Mouse (Mus musculus): ENCODE data around the gene Enpep. TPM values are rescaled to one million over a fixed set of nuclear protein-coding genes. Genes with fewer than 3 reads are reported as not detected.

The Enpep gene
- polyA plus RNA-seq, 1 experiment from 2014 or later: 11.8 TPM

DNA sequence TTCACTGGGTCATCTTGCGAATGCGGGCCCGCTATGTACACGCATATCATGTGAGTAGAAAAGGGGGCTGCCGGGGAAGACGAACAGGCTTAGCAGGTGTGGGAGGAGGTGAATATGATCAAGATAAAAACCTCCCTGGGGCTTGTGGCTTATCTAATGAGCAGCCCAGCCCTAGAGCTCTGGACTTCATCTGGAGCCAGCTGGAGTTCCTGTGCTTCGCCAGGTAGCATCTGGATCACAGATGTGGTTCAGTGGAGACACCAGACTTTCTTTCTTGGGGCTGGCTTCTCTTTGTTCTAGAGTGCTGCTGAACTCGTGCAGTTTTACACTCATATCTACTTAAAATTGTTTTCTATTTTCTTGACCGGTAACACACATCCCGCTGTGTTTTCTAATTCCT lies 14.8 kb upstream of the Enpep start:
- in situ Hi-C loops (cut with MboI; ENCODE audit: low pct_unique_long_range_greater_than_20kb): no loop called here
- ChIA-PET POLR2A (no interaction called here), CTCF (interaction anchor here (1.0 to 2.1 kb wide), 3 partner anchors 11 to 22 kb away, joined by 3 to 10 read pairs (median 3); partner anchors contain the start of gene Enpep)
- ATAC-seq (no peak), DNase-seq (ENCODE audit: low read depth, low spot score) (no peak)
- no peak for TF ChIP-seq CTCF (IDR thresholded peaks at IDR 0.05)
- H3K27me3 ChIP-seq: no peaks in the 10 kb centered on the region

DNA sequence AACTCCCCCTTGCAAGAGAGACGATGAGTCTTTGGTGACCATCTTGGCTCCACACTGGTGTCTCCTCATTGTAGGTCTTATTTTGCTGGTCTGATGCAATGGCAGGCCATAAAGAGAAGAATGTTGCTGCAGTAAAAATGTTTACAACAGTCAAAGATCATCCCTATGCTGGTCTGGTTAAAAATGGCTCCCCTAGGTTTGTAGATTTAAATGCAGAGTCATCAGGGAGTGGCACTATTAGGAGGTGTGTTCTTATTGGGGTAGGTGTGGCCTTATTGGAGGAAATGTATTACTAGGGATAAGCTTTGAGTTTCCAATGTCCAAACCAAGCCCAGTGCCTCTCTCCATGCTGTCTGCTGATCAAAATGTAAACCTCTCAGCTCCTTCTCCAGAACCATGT lies 10.2 kb upstream of the Enpep start:
- DNase-seq (ENCODE audit: low read depth, low spot score): no peak
- in situ Hi-C loops (cut with MboI; ENCODE audit: low pct_unique_long_range_greater_than_20kb): no loop called here
- ChIA-PET CTCF (no interaction called here), POLR2A (no interaction called here)
- no peaks in the 10 kb centered on the region for H3K27me3 ChIP-seq
- no peak for ATAC-seq
- no peak for TF ChIP-seq CTCF (IDR thresholded peaks at IDR 0.05)

DNA sequence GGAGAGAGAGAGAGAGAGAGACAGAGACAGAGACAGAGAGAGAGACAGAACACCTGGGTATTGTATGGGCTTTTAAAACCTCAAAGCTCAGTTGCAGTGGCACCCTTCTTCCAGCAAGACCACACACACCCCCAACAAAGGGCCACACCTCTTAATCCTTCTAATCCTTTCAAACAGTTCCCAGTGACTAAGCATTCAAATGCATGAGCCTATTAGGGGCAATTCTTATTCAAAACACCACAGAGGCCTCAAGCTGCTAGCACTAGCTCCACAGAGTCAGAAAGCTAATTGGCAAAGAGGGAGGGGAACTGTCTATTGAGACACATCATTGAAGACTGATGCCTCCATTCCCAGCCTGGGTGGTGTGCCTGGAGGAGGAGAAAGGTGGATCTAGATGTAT lies 8.5 kb upstream of the Enpep start:
- no peak for TF ChIP-seq CTCF (IDR thresholded peaks at IDR 0.05)
- no peak for DNase-seq (ENCODE audit: low read depth, low spot score)
- ATAC-seq: no peak
- in situ Hi-C loops (cut with MboI; ENCODE audit: low pct_unique_long_range_greater_than_20kb): no loop called here
- ChIA-PET CTCF (interaction anchor here (1.2 to 2.0 kb wide), 4 partner anchors 19 to 107 kb away, joined by 3 to 6 read pairs (median 4); no protein-coding TSS in a partner anchor), POLR2A (interaction anchor here (0.6 kb wide), 2 partner anchors 11 to 1258 kb away, joined by 4 read pairs; no protein-coding TSS in a partner anchor)
- H3K27me3 ChIP-seq: no peaks in the 10 kb centered on the region

DNA sequence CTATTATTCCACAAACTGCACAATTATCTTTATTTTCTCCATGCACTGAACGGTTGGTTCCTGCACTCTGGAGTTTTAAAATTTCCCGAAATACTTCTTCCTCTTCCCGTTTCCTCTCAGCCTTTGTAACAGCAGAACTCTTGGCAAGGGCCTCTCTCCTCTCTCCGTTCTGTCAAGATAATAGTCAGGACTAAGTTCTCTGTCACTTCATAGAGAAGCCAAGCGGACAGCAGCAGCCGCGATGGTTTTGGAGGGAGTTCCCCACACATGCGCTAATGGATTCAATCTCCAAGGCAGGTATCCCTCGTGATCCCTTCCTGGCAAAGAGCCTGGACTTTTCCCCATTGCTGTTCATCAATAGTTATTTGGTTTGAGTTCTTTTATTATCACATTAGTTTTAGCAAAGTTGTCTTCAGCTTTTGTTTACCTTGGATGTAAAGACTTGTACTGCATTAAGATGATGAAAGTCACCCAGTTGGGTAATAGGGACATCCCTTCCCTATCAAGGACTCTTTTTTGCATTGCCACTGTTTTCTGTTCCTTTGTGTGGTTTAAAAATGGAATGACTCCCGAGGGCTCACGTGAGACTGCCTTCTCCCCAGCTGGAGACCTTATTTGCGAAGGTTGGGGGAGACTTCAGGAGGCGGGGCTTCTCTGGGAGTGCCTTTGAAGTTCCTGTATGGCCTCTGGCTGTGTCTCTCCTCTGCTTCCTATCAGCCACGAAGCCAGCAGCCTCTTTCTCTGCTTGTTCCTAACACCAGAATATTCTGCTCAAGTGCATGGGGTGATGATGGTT lies 6.0 kb upstream of the Enpep start:
- TF ChIP-seq CTCF (IDR thresholded peaks at IDR 0.05): no peak
- H3K27me3 ChIP-seq: no peaks in the 10 kb centered on the region
- POLR2A ChIA-PET: no interaction called here
- in situ Hi-C loops (cut with MboI; ENCODE audit: low pct_unique_long_range_greater_than_20kb): no loop called here
- DNase-seq (ENCODE audit: low read depth, low spot score): no peak
- CTCF ChIA-PET: interaction anchor here (1.9 kb wide), 1 partner anchor 11 kb away, joined by 4 read pairs; no protein-coding TSS in a partner anchor
- no peak for ATAC-seq

DNA sequence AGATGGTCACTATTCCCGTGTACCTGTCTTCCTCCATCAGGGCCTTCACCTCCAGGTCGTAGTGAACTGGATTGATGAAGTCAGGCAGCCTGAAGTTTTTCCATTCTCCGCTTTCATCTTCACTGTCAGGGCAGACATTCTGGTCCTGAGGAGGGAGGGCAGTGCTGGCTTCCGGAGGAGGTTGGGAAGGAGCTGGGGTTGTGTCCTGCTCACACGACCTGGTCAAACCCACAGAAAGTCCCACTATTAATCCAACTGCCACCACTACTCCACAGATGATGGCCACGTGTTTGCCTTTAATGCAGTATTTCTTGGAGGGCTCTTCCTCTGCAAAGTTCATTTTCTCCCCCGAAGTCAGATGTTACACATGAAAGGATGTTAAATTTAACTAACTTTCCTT lies 378 bp downstream of the Enpep start:
- in situ Hi-C loops (cut with MboI; ENCODE audit: low pct_unique_long_range_greater_than_20kb): no loop called here
- DNase-seq (ENCODE audit: low read depth, low spot score): no peak
- TF ChIP-seq CTCF (IDR thresholded peaks at IDR 0.05): no peak
- no peaks in the 10 kb centered on the region for H3K27me3 ChIP-seq
- peak; percentile 33 for ATAC-seq
- POLR2A ChIA-PET: no interaction called here
- CTCF ChIA-PET: interaction anchor here (1.0 to 3.1 kb wide), 5 partner anchors 11 to 18 kb away, joined by 3 to 10 read pairs (median 6); no protein-coding TSS in a partner anchor

DNA sequence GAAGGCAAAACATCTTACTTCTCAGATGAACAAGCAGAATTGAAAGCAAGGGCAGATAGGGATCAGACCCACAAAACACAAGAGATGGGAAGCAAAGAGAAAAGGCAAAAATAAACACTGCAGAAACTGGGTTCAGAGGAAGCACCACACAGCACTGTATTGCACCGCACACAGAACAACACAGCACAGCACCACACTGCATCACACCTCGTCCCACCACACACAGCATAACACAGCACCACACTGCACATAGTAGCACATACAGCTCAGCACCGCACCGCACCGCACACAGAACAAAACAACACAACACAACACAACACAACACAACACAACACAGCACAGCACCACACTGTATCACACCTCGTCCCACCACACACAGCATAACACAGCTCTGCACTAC lies 1.1 kb downstream of the Enpep start:
- DNase-seq (ENCODE audit: low read depth, low spot score): no peak
- no peak for TF ChIP-seq CTCF (IDR thresholded peaks at IDR 0.05)
- in situ Hi-C loops (cut with MboI; ENCODE audit: low pct_unique_long_range_greater_than_20kb): no loop called here
- H3K27me3 ChIP-seq: no peaks in the 10 kb centered on the region
- ChIA-PET POLR2A (no interaction called here), CTCF (interaction anchor here (1.0 kb wide), 1 partner anchor 17 kb away, joined by 3 read pairs; no protein-coding TSS in a partner anchor)
- ATAC-seq: no peak

DNA sequence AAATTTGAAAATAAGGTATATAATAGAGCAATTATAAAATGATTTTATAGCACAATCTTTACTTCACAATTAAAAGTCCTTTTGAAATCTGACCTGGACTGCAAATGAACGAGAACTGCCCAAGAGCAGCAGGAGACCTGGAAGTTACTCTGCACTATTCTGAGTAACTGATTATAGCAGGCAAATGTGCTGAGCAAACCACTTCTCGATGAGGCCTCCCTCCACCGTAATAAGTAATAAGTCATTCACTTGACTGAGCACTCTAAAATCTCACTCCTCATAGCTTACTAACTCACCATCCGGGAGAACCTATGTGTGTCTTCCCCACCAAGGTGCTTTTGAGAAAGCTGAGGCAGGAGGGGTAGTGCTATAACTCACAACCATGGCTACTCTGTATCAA lies 4.5 kb downstream of the Enpep start:
- DNase-seq (ENCODE audit: low read depth, low spot score): no peak
- no peak for ATAC-seq
- in situ Hi-C loops (cut with MboI; ENCODE audit: low pct_unique_long_range_greater_than_20kb): no loop called here
- ChIA-PET POLR2A (interaction anchor here (1.3 kb wide), 1 partner anchor 10 kb away, joined by 4 read pairs; no protein-coding TSS in a partner anchor), CTCF (interaction anchor here (1.4 to 1.9 kb wide), 2 partner anchors 10 to 17 kb away, joined by 4 to 6 read pairs; no protein-coding TSS in a partner anchor)
- TF ChIP-seq CTCF (IDR thresholded peaks at IDR 0.05): no peak
- H3K27me3 ChIP-seq: no peaks in the 10 kb centered on the region

DNA sequence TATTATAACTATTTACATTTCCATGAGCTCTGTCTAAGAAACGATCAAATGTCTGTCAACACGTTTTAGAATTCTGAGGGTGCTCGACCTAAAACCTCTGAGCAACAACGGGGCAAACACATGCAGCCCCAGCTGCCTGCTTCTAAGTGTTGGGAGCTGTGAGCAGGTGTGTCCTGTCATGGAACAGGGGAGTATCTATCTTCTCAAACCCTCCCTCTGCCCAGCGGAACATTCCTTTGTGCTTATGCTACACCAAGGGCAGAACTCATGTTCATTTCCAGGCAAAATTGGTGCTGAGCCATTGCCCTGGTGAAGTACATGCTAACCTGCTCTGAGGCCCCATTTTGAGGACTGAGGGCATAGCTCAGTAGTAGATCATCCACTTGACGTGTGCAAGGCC lies 10.9 kb downstream of the Enpep start:
- ATAC-seq (no peak), DNase-seq (ENCODE audit: low read depth, low spot score) (no peak)
- POLR2A ChIA-PET: interaction anchor here (0.6 kb wide), 1 partner anchor 464 kb away, joined by 4 read pairs; no protein-coding TSS in a partner anchor
- CTCF ChIA-PET: interaction anchor here (0.7 to 2.8 kb wide), 10 partner anchors 9 to 361 kb away, joined by 3 to 12 read pairs (median 3); partner anchors contain the start of gene Enpep
- in situ Hi-C loops (cut with MboI; ENCODE audit: low pct_unique_long_range_greater_than_20kb): no loop called here
- no peaks in the 10 kb centered on the region for H3K27me3 ChIP-seq
- TF ChIP-seq CTCF (IDR thresholded peaks at IDR 0.05): no peak

DNA sequence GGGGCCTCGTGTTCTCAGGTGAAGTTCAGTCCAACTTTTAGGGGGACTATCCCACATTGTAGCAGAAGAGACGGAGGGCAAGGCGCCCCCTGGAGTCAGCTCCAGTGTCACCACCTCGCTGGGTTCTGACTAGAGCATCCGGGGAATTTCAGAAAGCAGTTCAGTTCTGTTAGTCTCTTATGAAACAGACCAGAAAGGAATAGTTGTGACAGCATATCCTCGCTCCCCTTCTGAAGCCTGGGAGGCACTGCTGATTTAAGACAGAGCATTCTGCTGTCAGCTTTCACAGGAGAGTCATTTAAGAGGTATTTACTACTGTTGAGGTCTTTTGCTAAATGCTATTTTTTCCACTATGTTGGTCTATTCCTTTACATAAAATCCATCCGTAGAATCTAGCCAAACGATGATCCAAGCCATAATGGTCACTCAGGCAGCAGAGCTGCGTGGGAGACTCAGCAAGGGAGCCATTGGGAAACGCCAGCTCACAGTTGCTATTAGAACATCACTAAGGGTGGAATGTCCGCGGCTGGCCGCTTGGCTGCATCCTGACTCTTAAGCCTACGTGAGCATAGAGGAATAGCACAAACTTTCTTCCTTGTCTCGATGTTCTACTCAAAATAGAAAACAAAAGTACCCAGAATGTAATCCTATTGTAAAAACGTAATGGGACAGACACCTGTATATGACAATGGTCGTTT lies 15.3 kb downstream of the Enpep start:
- H3K27me3 ChIP-seq: no peaks in the 10 kb centered on the region
- CTCF ChIA-PET: interaction anchor here (0.8 to 2.1 kb wide), 12 partner anchors 9 to 1030 kb away, joined by 3 to 7 read pairs (median 3); partner anchors contain the start of gene Enpep
- ATAC-seq (peak; percentile 99), DNase-seq (ENCODE audit: low read depth, low spot score) (peak; percentile 99)
- in situ Hi-C loops (cut with MboI; ENCODE audit: low pct_unique_long_range_greater_than_20kb): no loop called here
- TF ChIP-seq CTCF (IDR thresholded peaks at IDR 0.05): peak; percentile 75
- POLR2A ChIA-PET: interaction anchor here (0.6 to 1.4 kb wide), 2 partner anchors 10 to 88 kb away, joined by 4 to 5 read pairs; no protein-coding TSS in a partner anchor

DNA sequence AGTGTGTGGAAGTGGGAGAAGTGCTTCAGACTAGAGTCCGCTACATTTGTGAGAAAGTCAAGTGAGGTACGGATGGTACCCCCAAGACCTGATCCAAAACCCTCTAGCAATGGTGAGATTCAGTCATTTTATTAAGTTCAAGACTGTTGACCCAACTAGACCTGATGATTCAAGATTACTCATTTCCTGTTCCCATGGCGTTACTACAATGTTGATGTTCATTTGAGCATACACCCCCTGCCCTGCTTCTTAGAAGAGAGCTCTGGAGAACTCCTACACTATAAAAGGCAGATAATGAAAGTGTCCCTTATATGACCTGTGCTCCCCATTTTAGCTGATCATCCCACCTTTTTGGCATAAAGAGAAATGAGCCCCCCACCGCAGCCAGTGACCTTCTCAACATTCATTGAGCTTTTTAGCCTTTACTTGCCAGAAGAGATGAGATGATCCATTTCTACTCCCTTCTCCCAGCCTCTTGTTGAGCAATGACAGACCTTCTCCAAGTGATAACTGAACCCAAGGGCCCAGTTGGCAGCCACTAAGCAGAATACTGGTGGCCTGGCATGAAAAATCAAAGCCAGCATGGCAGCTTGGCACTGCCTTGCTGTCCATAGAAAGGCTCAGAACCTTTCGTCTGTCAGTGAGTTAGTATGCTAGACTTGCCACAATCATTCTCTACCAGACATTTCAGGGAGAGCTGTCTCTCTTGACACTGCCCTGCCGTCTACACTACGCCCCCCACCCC lies 18.7 kb downstream of the Enpep start:
- in situ Hi-C loops (cut with MboI; ENCODE audit: low pct_unique_long_range_greater_than_20kb): loop anchor here (5.0 kb wide), 1 partner anchor 218 kb away; the partner anchor contains the start of gene Elovl6
- ChIA-PET CTCF (interaction anchor here (1.0 to 3.7 kb wide), 6 partner anchors 9 to 374 kb away, joined by 3 to 21 read pairs (median 4); no protein-coding TSS in a partner anchor), POLR2A (no interaction called here)
- TF ChIP-seq CTCF (IDR thresholded peaks at IDR 0.05): no peak
- no peaks in the 10 kb centered on the region for H3K27me3 ChIP-seq
- peak; percentile 68 for DNase-seq (ENCODE audit: low read depth, low spot score)
- peak; percentile 44 for ATAC-seq

All from Patski (cell line).